Mouse (Mus musculus): ENCODE measurements at regions not wholly inside any gene's neighbourhood (a gene's known extent, or its start where the extent isn't known, plus 50 kb on each side); places are given as distances from the start of the nearest gene placed in this dataset.
A peak's percentile ranks its signal among the peaks of the same experiment; 100 is the strongest.

DNA sequence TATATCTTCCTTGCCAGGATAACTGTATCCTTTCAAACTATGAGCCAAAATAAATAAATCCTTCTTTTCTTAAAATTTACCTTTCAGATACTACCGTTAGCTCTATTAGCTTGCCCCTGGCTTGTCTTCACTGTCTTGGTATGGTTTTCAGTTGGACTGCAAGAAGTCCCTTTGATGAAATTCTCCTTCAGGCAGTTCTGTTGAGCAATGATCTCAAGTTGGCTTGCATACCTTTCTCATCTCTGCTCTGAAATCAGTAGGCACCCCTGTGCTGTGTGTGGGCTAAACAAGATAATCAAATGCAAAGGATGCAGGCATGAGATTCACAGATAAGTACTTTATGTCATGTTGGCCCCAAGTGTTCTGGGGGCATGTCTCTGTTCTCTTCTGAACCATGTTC is 155.2 kb upstream of the Fst start:
- Histone ChIP-seq H3K4me2 (no peak overlapping the region), H3K27me3 (no peaks in the 10 kb centered on the region), H3K9me3 (no peaks in the 10 kb centered on the region), H3K36me3 (no peaks in the 10 kb centered on the region), H3K27ac (replicated peaks) (no peak overlapping the region), H3K4me1 (replicated peaks) (no peaks in the 10 kb centered on the region), H3K4me3 (no peak overlapping the region), H3K9ac (no peak overlapping the region)
- ATAC-seq (ENCODE audit: low read depth): no peak
- WGBS: 94% methylated on average over 1 of the region's 1 CpGs

DNA sequence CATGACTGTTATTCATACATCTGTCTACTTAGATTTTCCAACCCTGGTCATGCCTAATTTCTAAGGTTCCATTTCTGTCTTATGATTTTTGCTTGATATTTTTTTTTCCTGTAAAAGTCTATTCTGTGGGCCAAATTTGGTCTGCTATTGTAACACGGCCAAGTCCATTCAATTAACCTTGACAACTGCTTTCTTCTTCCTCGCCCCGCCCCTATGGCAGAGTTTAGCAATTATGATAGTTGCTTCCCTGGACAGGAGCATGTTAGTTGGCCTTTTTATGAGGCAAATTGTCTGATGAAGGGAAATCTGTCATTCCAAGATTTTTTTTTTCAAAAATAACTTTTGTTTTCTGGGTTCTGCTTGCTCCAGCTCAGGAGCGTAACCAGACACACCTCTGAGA is 160.7 kb upstream of the Fst start:
- no peaks in the 10 kb centered on the region for H3K4me1 ChIP-seq (replicated peaks)
- no peak overlapping the region for H3K9ac ChIP-seq
- no peak overlapping the region for H3K27ac ChIP-seq (replicated peaks)
- H3K4me3 ChIP-seq: no peak overlapping the region
- H3K36me3 ChIP-seq: no peaks in the 10 kb centered on the region
- no peak for ATAC-seq (ENCODE audit: low read depth)
- no peaks in the 10 kb centered on the region for H3K27me3 ChIP-seq
- no peak overlapping the region for H3K4me2 ChIP-seq
- H3K9me3 ChIP-seq: no peaks in the 10 kb centered on the region
- 91% methylated on average over 4 of the region's 4 CpGs for WGBS

DNA sequence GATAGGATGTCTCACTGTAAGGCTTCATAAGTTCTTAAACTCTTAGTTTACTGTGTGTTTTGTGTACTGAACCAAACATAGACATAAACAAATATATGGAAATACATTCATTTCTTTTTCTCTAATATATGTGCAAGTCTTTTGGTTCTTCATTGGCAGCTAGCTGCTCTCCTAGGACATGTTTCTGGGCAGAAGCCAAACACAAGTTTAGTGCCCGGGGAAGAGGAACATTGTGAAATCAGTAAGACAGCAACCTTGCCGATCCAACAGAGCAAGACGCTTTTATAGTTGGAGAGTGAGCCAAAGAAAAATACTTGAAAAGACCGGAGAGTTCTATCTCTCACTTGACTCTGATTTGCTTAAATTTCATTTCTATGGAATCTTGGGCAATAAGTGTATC is 178.0 kb upstream of the Fst start:
- no peak overlapping the region for H3K9ac ChIP-seq
- H3K27me3 ChIP-seq: no peaks in the 10 kb centered on the region
- no peaks in the 10 kb centered on the region for H3K9me3 ChIP-seq
- no peaks in the 10 kb centered on the region for H3K4me1 ChIP-seq (replicated peaks)
- no peak for ATAC-seq (ENCODE audit: low read depth)
- H3K36me3 ChIP-seq: no peaks in the 10 kb centered on the region
- no peak overlapping the region for H3K27ac ChIP-seq (replicated peaks)
- WGBS: 93% methylated on average over 4 of the region's 4 CpGs
- no peak overlapping the region for H3K4me3 ChIP-seq
- H3K4me2 ChIP-seq: no peak overlapping the region

DNA sequence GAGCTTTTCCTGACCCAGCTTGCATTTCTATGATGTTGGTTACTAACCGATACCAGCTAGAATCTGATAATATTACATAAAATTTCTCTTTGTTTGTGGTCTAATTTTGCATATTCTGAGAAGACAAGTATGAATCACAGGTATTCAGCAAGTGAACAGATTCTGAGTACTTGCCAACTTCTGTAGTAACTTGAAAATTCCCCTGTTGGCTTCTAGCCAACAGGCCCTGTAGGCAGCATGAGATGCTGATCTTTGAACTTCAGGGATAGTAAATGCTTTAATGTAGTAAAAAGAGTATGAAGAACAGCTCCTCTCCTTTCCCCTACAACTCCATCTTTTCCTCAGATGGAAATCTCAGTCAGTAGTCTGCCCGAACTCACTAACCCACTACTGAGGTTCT is 178.5 kb upstream of the Mocs2 start:
- no peaks in the 10 kb centered on the region for H3K9me3 ChIP-seq
- H3K36me3 ChIP-seq: no peaks in the 10 kb centered on the region
- H3K9ac ChIP-seq: no peak overlapping the region
- H3K4me2 ChIP-seq: no peak overlapping the region
- H3K27ac ChIP-seq (replicated peaks): no peak overlapping the region
- no peak for ATAC-seq (ENCODE audit: low read depth)
- WGBS: 96% methylated on average over 2 of the region's 2 CpGs
- no peaks in the 10 kb centered on the region for H3K27me3 ChIP-seq
- H3K4me3 ChIP-seq: no peak overlapping the region
- H3K4me1 ChIP-seq (replicated peaks): peaks cover 9% of the 10 kb centered on the region

DNA sequence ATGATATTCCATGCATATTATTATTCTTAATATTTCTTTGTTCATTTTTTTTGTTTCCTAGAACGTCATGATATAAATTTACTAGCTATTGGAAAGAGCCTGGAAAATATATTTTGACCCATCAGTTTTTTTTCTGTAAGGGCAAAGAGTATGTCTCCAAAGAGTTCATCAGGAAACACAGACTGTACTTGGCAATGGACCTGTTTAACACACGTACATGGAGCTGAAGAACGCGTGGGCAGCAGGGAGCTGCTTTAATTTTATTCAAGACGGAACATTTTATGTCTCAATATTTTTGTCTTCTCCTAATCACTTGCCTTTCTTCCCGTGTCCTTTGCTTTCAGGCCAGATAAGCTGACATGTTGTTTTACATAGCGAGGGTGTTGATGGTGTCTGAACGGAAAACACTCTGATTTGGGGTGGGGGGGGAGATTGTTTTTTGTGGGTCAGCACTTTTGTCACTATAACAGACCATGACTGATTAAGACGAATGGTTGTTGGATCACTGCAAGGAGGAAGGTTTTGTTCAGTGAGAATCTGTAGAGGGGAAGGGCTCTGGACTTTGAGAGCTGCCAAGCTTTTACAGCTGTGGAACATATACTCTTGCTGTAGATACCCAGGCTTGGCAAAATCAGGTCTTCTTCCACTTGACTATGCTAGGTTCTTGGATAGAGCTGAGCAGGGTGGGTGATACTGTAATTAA is 176.2 kb upstream of the Mocs2 start:
- no peak overlapping the region for H3K9ac ChIP-seq
- ATAC-seq (ENCODE audit: low read depth): peak; percentile 63
- WGBS: 34% methylated on average over 9 of the region's 9 CpGs

DNA sequence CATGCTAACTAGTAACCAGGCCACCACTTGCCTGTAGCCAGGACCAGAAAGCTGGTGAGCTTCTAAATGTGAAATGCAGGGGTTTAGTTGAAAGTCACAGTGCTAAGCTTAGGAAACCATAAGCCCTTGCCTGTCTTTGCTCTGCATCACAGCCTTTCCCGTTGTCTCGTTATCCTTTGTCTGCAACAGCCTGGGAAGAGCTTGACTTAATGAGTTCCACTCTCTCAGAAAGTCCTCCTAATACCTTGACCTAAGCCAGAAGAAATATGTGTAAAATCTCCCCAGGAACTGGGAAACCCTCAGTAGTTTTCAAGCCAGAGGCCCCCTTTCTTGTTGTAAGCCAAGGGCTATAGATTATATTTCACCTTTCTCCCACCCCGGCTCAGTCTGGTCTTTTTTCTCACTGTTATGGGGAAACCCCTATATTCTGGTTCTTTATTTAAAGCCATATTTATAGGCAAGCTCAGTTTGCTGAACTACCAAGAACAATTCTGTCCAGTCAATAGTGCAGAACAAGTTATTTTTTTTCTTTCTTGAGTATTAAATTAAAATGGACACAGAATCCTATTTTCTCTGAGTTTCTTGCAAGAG is 175.0 kb upstream of the Mocs2 start:
- ATAC-seq (ENCODE audit: low read depth): peak; percentile 61; the same call in 1 of the 2 replicates

More for the DNA sequence above, 176.2 kb upstream of the Mocs2 start:
- H3K9me3 ChIP-seq: no peaks in the 10 kb centered on the region
- H3K4me3 ChIP-seq: no peak overlapping the region
- peak overlapping the region; percentile 34; the same call in 1 of the 2 replicates for H3K4me2 ChIP-seq
- no peaks in the 10 kb centered on the region for H3K36me3 ChIP-seq
- H3K4me1 ChIP-seq (replicated peaks): peaks cover 9% of the 10 kb centered on the region
- no peak overlapping the region for H3K27ac ChIP-seq (replicated peaks)
- H3K27me3 ChIP-seq: no peaks in the 10 kb centered on the region

DNA sequence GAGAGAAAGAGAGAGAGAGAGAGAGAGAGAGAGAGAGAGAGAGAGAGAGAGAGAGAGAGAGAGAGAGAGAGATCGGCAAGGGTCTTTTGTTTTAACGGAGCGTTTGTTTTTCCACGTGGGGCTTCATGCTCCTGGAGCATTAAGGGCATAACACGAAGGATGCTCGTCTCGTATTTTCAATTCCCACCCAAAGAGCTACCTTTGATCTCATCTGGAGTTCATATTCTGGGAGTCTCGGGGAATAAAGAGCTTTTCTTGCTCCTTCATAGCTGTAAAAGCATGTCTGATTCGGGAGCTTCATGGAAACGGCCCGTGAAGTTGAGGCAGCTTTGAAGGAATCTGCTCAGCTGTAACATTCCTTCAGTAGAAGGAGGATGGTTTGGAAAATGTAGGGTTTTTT is 174.5 kb upstream of the Mocs2 start:
- peaks cover 9% of the 10 kb centered on the region for H3K4me1 ChIP-seq (replicated peaks)
- H3K4me3 ChIP-seq: no peak overlapping the region
- 32% methylated on average over 11 of the region's 11 CpGs for WGBS
- H3K9me3 ChIP-seq: no peaks in the 10 kb centered on the region
- H3K27me3 ChIP-seq: no peaks in the 10 kb centered on the region
- H3K4me2 ChIP-seq: peak overlapping the region; percentile 15; the same call in 1 of the 2 replicates
- no peaks in the 10 kb centered on the region for H3K36me3 ChIP-seq
- no peak overlapping the region for H3K27ac ChIP-seq (replicated peaks)
- H3K9ac ChIP-seq: no peak overlapping the region
- ATAC-seq (ENCODE audit: low read depth): no peak

More for the DNA sequence above, 175.0 kb upstream of the Mocs2 start:
- H3K27me3 ChIP-seq: no peaks in the 10 kb centered on the region
- no peak overlapping the region for H3K9ac ChIP-seq
- H3K4me3 ChIP-seq: no peak overlapping the region
- no peaks in the 10 kb centered on the region for H3K9me3 ChIP-seq
- H3K27ac ChIP-seq (replicated peaks): no peak overlapping the region
- H3K4me2 ChIP-seq: no peak overlapping the region
- H3K4me1 ChIP-seq (replicated peaks): peaks cover 9% of the 10 kb centered on the region
- H3K36me3 ChIP-seq: no peaks in the 10 kb centered on the region
- 28% methylated on average over 3 of the region's 3 CpGs for WGBS

DNA sequence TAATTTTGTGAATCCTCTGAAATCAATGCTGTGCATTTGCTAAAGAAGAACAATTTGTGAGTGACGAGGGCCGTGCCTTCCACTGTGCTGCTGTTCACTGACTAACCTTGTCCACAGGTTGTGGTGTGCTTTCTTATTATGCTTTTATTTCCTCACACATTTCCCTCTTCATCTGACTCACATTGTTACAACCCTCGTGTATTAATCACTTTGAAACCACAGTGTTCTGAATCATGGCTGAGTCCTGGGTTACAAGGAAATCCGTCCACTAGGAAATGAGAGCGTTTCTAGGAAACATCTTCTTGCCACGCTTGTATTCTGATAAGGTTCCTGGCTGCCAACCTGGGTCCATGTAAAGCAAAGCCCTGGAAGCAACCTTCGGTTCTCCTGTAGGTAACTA is 163.8 kb upstream of the Mocs2 start:
- WGBS: 89% methylated on average over 7 of the region's 7 CpGs
- Histone ChIP-seq H3K9me3 (no peaks in the 10 kb centered on the region), H3K27ac (replicated peaks) (no peak overlapping the region), H3K4me1 (replicated peaks) (no peaks in the 10 kb centered on the region), H3K36me3 (no peaks in the 10 kb centered on the region), H3K9ac (no peak overlapping the region), H3K4me2 (no peak overlapping the region), H3K27me3 (no peaks in the 10 kb centered on the region), H3K4me3 (no peak overlapping the region)
- no peak for ATAC-seq (ENCODE audit: low read depth)

DNA sequence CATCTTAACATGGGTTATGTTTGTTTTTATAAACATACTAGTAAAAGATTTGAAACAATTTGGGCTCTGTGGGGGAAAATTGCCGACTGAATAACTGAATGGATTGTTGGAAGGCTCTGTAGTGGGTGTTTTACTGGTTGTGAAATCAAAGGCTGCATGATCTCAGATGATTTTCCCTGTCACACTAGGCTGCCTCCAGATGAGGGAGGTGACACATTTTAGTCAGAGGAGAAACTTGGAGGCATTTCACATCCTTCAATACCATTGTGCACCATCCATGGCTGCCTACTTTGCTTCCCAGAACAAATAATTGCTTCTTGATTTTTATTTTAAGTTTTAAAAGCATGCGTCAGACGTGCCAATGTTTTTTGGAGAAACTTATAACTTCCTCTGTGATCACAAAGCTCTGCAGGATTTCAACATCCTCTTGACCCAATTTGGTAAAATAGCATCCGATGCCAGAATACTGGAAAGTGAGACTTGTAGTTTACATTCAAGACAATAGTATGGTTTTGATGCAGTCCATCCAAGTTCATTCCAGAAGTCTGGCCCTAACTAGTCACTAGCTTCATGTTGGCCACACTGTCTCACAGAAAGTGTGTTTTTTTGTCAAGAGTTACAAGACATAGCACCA is 163.0 kb upstream of the Mocs2 start:
- no peak overlapping the region for H3K27ac ChIP-seq (replicated peaks)
- H3K9me3 ChIP-seq: no peaks in the 10 kb centered on the region
- 84% methylated on average over 4 of the region's 4 CpGs for WGBS
- no peak overlapping the region for H3K4me2 ChIP-seq
- H3K4me3 ChIP-seq: no peak overlapping the region
- H3K9ac ChIP-seq: no peak overlapping the region
- H3K27me3 ChIP-seq: no peaks in the 10 kb centered on the region
- no peaks in the 10 kb centered on the region for H3K36me3 ChIP-seq
- ATAC-seq (ENCODE audit: low read depth): no peak
- H3K4me1 ChIP-seq (replicated peaks): no peaks in the 10 kb centered on the region

DNA sequence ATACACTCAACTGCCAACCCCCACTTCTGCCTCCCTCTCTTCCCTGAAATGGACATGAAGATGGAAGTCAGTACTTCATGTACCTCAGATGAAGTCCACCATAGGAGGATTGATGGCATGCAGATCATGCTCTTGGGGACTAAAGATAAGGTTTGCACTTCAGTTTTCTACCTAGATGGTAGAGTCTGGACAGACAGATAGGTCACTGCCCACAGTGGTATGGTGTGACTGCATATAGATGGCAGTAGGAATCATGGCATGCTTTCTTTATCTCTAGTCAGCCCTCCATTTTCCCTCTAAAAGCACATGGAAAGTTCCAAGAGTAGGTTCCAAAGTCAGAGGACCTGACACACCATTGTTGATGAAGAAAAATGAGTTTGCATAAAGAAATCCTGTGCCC is 145.6 kb upstream of the Mocs2 start:
- H3K27ac ChIP-seq (replicated peaks): no peak overlapping the region
- H3K4me1 ChIP-seq (replicated peaks): no peaks in the 10 kb centered on the region
- no peak for ATAC-seq (ENCODE audit: low read depth)
- H3K27me3 ChIP-seq: no peaks in the 10 kb centered on the region
- no peak overlapping the region for H3K4me2 ChIP-seq
- H3K4me3 ChIP-seq: no peak overlapping the region
- no peaks in the 10 kb centered on the region for H3K36me3 ChIP-seq
- no peak overlapping the region for H3K9ac ChIP-seq
- no peaks in the 10 kb centered on the region for H3K9me3 ChIP-seq

DNA sequence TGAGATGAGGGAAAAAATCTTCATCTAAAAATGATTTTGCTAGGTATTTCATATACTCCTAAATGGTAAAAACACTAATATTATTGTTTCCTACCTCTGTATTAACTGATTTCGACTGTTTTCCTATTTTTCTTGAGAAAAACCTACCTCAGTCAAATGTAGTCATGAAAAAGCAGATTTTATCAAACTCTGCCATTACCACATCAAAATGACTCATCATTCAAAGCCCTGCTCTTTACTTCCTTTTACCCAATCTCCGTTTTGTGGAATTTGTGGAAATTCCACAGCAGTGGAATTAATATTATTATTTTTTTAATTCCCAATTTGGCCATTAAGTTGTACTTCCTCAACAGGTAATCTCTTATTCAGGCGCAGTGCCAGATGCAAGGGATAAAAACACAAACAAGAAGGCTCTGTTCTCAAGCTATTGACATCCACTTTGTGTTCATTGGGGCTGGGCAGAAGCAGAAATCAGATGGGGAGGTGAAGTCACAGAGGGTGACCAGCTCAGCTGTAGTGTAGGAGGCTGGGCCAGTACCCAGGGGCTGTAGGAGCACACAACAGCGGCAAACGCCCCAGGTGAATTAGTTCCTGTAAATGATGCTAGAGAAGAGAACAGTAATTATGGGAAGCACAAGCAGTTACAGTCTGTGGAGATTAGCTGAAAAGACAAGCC is 138.2 kb upstream of the Mocs2 start:
- no peak for ATAC-seq (ENCODE audit: low read depth)
- Histone ChIP-seq H3K27ac (replicated peaks) (no peak overlapping the region), H3K4me3 (no peak overlapping the region), H3K9ac (no peak overlapping the region), H3K4me2 (no peak overlapping the region), H3K9me3 (no peaks in the 10 kb centered on the region), H3K4me1 (replicated peaks) (no peaks in the 10 kb centered on the region), H3K36me3 (no peaks in the 10 kb centered on the region), H3K27me3 (no peaks in the 10 kb centered on the region)
- 81% methylated on average over 5 of the region's 5 CpGs for WGBS

DNA sequence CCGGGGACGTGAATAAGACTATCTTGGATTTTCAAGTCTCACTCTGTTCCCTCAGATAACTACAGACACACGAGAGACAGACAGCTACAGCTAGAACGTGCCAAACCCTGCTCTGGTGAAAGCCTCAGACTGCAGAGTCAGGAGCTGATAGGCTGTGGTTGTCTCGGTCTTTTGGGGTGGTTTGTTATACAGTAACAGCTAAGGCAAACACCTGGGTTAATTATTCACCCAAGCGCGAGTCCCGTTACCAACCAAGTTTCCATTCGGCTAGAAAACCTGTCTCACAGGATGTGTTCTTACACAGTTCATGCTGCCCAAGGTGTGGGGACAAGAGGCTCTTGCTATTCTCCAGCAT is 137.7 kb upstream of the Mocs2 start:
- Histone ChIP-seq H3K4me1 (replicated peaks) (no peaks in the 10 kb centered on the region), H3K9me3 (no peaks in the 10 kb centered on the region), H3K27ac (replicated peaks) (no peak overlapping the region), H3K4me3 (no peak overlapping the region), H3K4me2 (no peak overlapping the region), H3K36me3 (no peaks in the 10 kb centered on the region), H3K9ac (no peak overlapping the region), H3K27me3 (no peaks in the 10 kb centered on the region)
- 65% methylated on average over 9 of the region's 9 CpGs for whole genome bisulfite sequencing
- ATAC-seq (ENCODE audit: low read depth): no peak
